Mouse (Mus musculus): Measurements from ENCODE around the gene 1700025G04Rik. TPM values are rescaled to one million over a fixed set of nuclear protein-coding genes. Genes with fewer than 3 reads are reported as not detected.

The 1700025G04Rik gene
- polyA plus RNA-seq, 2 experiments = 24.3 to 36.4 TPM

- 52% methylated on average over 3 of the region's 3 CpGs for WGBS
These were observed 71.6 kb downstream of the 1700025G04Rik start for GRCm38 (mm10) chr1:152018322-152018721.

GRCm38 (mm10) chr1:152016663-152017062 is 73.3 kb downstream of the 1700025G04Rik start:
- Histone ChIP-seq H3K4me1 (ENCODE audit: control insufficient read depth, insufficient read depth, low read length) (peaks cover 7% of the 10 kb centered on the region; the same call in 1 of the 2 replicates), H3K4me3 (replicated peaks; ENCODE audit: low read length) (no peak overlapping the region), H3K4me2 (replicated peaks; ENCODE audit: low read depth, low read length, severe bottlenecking) (no peak overlapping the region), H3K27ac (replicated peaks; ENCODE audit: low read depth, low read length) (no peak overlapping the region), H3K9ac (ENCODE audit: low read depth, low read length, severe bottlenecking) (no peak overlapping the region), H3K9me3 (ENCODE audit: control insufficient read depth, low read length) (no peaks in the 10 kb centered on the region), H3K27me3 (ENCODE audit: control insufficient read depth, insufficient read depth, low read length) (no peaks in the 10 kb centered on the region), H3K36me3 (ENCODE audit: control insufficient read depth, insufficient read depth, low read length) (no peaks in the 10 kb centered on the region)
- ATAC-seq (ENCODE audit: low FRiP score, low read depth) (no peak), DNase-seq (ENCODE audit: low spot score) (no peak)
- WGBS = 90% methylated on average over 3 of the region's 3 CpGs
- TF ChIP-seq POLR2A (IDR thresholded peaks at IDR 0.05; ENCODE audit: borderline replicate concordance, extremely low read depth, insufficient read depth, insufficient read length) = no peak

More at GRCm38 (mm10) chr1:152018322-152018721, 71.6 kb downstream of the 1700025G04Rik start:
- ATAC-seq (ENCODE audit: low FRiP score, low read depth) (no peak), DNase-seq (ENCODE audit: low spot score) (no peak)
- Histone ChIP-seq H3K4me3 (replicated peaks; ENCODE audit: low read length) (no peak overlapping the region), H3K27me3 (ENCODE audit: control insufficient read depth, insufficient read depth, low read length) (no peaks in the 10 kb centered on the region), H3K9me3 (ENCODE audit: control insufficient read depth, low read length) (no peaks in the 10 kb centered on the region), H3K9ac (ENCODE audit: low read depth, low read length, severe bottlenecking) (no peak overlapping the region), H3K4me1 (ENCODE audit: control insufficient read depth, insufficient read depth, low read length) (peaks cover 9% of the 10 kb centered on the region), H3K36me3 (ENCODE audit: control insufficient read depth, insufficient read depth, low read length) (no peaks in the 10 kb centered on the region), H3K27ac (replicated peaks; ENCODE audit: low read depth, low read length) (no peak overlapping the region), H3K4me2 (replicated peaks; ENCODE audit: low read depth, low read length, severe bottlenecking) (no peak overlapping the region)
- TF ChIP-seq POLR2A (IDR thresholded peaks at IDR 0.05; ENCODE audit: borderline replicate concordance, extremely low read depth, insufficient read depth, insufficient read length) = no peak

- Histone ChIP-seq H3K4me1 (ENCODE audit: control insufficient read depth, insufficient read depth, low read length) (peaks cover 7% of the 10 kb centered on the region; the same call in 1 of the 2 replicates), H3K9ac (ENCODE audit: low read depth, low read length, severe bottlenecking) (no peak overlapping the region), H3K27ac (replicated peaks; ENCODE audit: low read depth, low read length) (no peak overlapping the region), H3K27me3 (ENCODE audit: control insufficient read depth, insufficient read depth, low read length) (no peaks in the 10 kb centered on the region), H3K4me3 (replicated peaks; ENCODE audit: low read length) (no peak overlapping the region), H3K9me3 (ENCODE audit: control insufficient read depth, low read length) (no peaks in the 10 kb centered on the region), H3K36me3 (ENCODE audit: control insufficient read depth, insufficient read depth, low read length) (no peaks in the 10 kb centered on the region), H3K4me2 (replicated peaks; ENCODE audit: low read depth, low read length, severe bottlenecking) (no peak overlapping the region)
- WGBS = 86% methylated on average over 7 of the region's 7 CpGs
- ATAC-seq (ENCODE audit: low FRiP score, low read depth) = no peak
- DNase-seq (ENCODE audit: low spot score) = no peak
- no peak for TF ChIP-seq POLR2A (IDR thresholded peaks at IDR 0.05; ENCODE audit: borderline replicate concordance, extremely low read depth, insufficient read depth, insufficient read length)
These were observed 74.3 kb downstream of the 1700025G04Rik start for GRCm38 (mm10) chr1:152015555-152016125.

- no peak for DNase-seq (ENCODE audit: low spot score)
- H3K27me3 ChIP-seq (ENCODE audit: control insufficient read depth, insufficient read depth, low read length) = no peaks in the 10 kb centered on the region
- H3K4me2 ChIP-seq (replicated peaks; ENCODE audit: low read depth, low read length, severe bottlenecking) = no peak overlapping the region
- no peak for ATAC-seq (ENCODE audit: low FRiP score, low read depth)
- no peaks in the 10 kb centered on the region for H3K9me3 ChIP-seq (ENCODE audit: control insufficient read depth, low read length)
- H3K4me3 ChIP-seq (replicated peaks; ENCODE audit: low read length) = no peak overlapping the region
- no peaks in the 10 kb centered on the region for H3K36me3 ChIP-seq (ENCODE audit: control insufficient read depth, insufficient read depth, low read length)
- 83% methylated on average over 5 of the region's 5 CpGs for WGBS
- peaks cover 12% of the 10 kb centered on the region for H3K4me1 ChIP-seq (ENCODE audit: control insufficient read depth, insufficient read depth, low read length)
- H3K27ac ChIP-seq (replicated peaks; ENCODE audit: low read depth, low read length) = no peak overlapping the region
- TF ChIP-seq POLR2A (IDR thresholded peaks at IDR 0.05; ENCODE audit: borderline replicate concordance, extremely low read depth, insufficient read depth, insufficient read length) = no peak
- no peak overlapping the region for H3K9ac ChIP-seq (ENCODE audit: low read depth, low read length, severe bottlenecking)
These were observed 78.2 kb downstream of the 1700025G04Rik start for GRCm38 (mm10) chr1:152011741-152012140.

- TF ChIP-seq POLR2A (IDR thresholded peaks at IDR 0.05; ENCODE audit: borderline replicate concordance, extremely low read depth, insufficient read depth, insufficient read length) = no peak
- Histone ChIP-seq H3K9ac (ENCODE audit: low read depth, low read length, severe bottlenecking) (no peak overlapping the region), H3K36me3 (ENCODE audit: control insufficient read depth, insufficient read depth, low read length) (peaks cover 4% of the 10 kb centered on the region; the same call in 1 of the 2 replicates), H3K4me2 (replicated peaks; ENCODE audit: low read depth, low read length, severe bottlenecking) (no peak overlapping the region), H3K9me3 (ENCODE audit: control insufficient read depth, low read length) (no peaks in the 10 kb centered on the region), H3K4me3 (replicated peaks; ENCODE audit: low read length) (no peak overlapping the region), H3K27me3 (ENCODE audit: control insufficient read depth, insufficient read depth, low read length) (no peaks in the 10 kb centered on the region), H3K27ac (replicated peaks; ENCODE audit: low read depth, low read length) (no peak overlapping the region), H3K4me1 (ENCODE audit: control insufficient read depth, insufficient read depth, low read length) (peaks cover 12% of the 10 kb centered on the region)
- ATAC-seq (ENCODE audit: low FRiP score, low read depth) (no peak), DNase-seq (ENCODE audit: low spot score) (no peak)
- WGBS = 37% methylated on average over 13 of the region's 13 CpGs
These were observed 79.5 kb downstream of the 1700025G04Rik start for GRCm38 (mm10) chr1:152010251-152010980.
